Mouse (Mus musculus): ENCODE measurements at regions not wholly inside any gene's neighbourhood (a gene's known extent, or its start where the extent isn't known, plus 50 kb on each side); places are given as distances from the start of the nearest gene placed in this dataset.
"Not testable (repeated sequence)": the region's sequence is repeated elsewhere in the genome, so short reads cannot be mapped to it uniquely, and the experiment has no call there.

DNA sequence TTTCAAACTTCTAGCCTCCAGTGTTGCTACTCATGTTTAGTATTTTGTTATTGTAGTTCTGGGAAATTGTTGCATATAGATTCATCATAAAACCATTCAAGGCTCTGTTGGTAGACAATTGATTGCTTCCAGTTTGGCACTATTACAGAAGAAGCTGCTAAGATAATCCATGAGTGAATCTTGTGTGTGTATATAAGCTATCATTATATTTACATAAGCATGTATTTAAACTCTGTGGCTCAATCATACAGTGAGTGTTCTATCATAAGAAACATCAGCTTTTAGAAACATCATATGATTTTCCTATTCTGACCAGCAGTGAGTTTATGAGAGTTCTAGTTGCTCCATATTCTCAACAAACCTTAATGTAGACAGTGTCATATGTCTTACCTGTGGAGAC, 397.7 kb upstream of the Tbl1xr1 start:
- H3K36me3 ChIP-seq, result no peaks in the 10 kb centered on the region
- H3K27me3 ChIP-seq, result no peaks in the 10 kb centered on the region
- H3K9ac ChIP-seq, result no peak overlapping the region
- no peak overlapping the region for H3K4me2 ChIP-seq (replicated peaks)
- H3K27ac ChIP-seq, result no peak overlapping the region
- no peak overlapping the region for H3K4me3 ChIP-seq
- H3K9me3 ChIP-seq, result no peaks in the 10 kb centered on the region
- ATAC-seq (ENCODE audit: insufficient number of reproducible peaks, insufficient read depth, low FRiP score, low TSS enrichment), result no peak
- no peaks in the 10 kb centered on the region for H3K4me1 ChIP-seq

DNA sequence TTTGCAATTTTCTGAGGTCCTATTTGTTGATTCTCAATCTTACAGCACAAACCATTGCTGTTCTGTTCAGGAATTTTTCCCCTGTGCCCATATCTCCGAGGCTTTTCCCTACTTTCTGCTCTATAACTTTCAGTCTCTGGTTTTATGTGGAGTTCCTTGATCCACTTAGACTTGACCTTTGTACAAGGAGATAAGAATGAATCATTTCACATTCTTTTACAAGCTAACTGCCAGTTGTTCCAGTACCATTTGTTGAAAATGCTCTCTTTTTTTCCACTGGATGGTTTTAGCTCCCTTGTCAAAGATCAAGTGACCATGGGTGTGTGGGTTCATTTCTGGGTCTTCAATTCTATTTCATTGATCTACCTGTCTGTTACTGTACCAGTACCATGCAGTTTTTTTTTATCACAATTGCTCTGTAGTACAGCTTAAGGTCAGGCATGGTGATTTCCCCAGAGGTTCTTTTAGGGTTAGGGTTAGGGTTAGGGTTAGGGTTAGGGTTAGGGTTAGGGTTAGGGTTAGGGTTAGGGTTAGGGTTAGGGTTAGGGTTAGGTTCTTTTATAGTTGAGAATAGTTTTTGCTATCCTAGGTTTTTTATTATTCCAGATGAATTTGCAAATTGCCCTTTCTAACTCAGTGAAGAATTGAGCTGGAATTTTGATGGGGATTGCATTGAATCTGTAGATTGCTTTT, 378.3 kb upstream of the Tbl1xr1 start:
- WGBS, result 72% methylated on average over 1 of the region's 1 CpGs

DNA sequence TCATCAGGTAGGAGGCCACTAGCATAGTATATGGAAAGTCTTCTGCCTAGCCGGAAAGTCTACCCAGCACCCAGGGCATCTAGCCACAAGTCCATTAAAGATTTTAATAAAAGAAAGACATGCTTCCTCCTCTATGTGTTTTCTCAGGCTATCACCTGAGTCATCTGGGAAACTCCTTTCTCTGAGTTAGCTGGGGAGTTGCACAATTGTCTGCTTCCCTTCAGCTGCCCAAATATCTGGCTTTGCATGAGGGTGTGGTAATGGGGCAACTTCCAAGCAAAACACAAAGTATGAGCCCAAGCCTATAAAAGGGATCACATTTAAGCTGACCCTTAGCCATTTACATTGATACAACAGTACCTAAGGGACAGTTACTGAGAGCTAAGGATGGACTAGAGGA, 376.9 kb upstream of the Tbl1xr1 start:
- no peak for ATAC-seq (ENCODE audit: insufficient number of reproducible peaks, insufficient read depth, low FRiP score, low TSS enrichment)
- Histone ChIP-seq H3K9me3 (no peaks in the 10 kb centered on the region), H3K27me3 (no peaks in the 10 kb centered on the region), H3K9ac (no peak overlapping the region), H3K4me2 (replicated peaks) (no peak overlapping the region), H3K4me1 (no peaks in the 10 kb centered on the region), H3K36me3 (no peaks in the 10 kb centered on the region), H3K27ac (no peak overlapping the region), H3K4me3 (no peak overlapping the region)
- 89% methylated on average over 1 of the region's 1 CpGs for WGBS

More for the DNA sequence above, 378.3 kb upstream of the Tbl1xr1 start:
- H3K36me3 ChIP-seq; H3K27me3 ChIP-seq; ATAC-seq (ENCODE audit: insufficient number of reproducible peaks, insufficient read depth, low FRiP score, low TSS enrichment); H3K4me2 ChIP-seq (replicated peaks); H3K4me3 ChIP-seq; H3K9me3 ChIP-seq; H3K27ac ChIP-seq; H3K4me1 ChIP-seq; H3K9ac ChIP-seq: not testable (repeated sequence)

DNA sequence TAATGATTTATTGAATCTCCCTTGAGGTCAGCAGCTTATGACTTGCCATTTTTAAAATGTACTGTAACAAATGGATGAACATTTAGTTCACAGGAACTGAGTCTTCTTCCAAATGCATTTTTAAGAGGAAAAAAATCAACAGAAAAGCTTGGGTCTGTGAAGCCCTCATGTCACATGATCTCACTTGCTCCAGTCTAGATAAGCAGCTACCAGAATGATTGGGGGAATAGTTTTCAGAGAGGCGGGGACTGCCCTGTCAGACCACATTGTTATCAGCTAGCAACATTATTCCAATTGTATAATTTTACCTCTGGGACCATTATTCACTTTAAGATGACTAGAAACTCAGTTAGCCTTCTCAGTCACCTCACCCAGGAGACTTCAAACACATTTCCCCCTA, 376.1 kb upstream of the Tbl1xr1 start:
- Histone ChIP-seq H3K27me3 (no peaks in the 10 kb centered on the region), H3K4me2 (replicated peaks) (no peak overlapping the region), H3K9me3 (no peaks in the 10 kb centered on the region), H3K27ac (no peak overlapping the region), H3K9ac (no peak overlapping the region), H3K4me3 (no peak overlapping the region), H3K4me1 (no peaks in the 10 kb centered on the region), H3K36me3 (no peaks in the 10 kb centered on the region)
- WGBS, result 72% methylated on average over 1 of the region's 1 CpGs
- no peak for ATAC-seq (ENCODE audit: insufficient number of reproducible peaks, insufficient read depth, low FRiP score, low TSS enrichment)

DNA sequence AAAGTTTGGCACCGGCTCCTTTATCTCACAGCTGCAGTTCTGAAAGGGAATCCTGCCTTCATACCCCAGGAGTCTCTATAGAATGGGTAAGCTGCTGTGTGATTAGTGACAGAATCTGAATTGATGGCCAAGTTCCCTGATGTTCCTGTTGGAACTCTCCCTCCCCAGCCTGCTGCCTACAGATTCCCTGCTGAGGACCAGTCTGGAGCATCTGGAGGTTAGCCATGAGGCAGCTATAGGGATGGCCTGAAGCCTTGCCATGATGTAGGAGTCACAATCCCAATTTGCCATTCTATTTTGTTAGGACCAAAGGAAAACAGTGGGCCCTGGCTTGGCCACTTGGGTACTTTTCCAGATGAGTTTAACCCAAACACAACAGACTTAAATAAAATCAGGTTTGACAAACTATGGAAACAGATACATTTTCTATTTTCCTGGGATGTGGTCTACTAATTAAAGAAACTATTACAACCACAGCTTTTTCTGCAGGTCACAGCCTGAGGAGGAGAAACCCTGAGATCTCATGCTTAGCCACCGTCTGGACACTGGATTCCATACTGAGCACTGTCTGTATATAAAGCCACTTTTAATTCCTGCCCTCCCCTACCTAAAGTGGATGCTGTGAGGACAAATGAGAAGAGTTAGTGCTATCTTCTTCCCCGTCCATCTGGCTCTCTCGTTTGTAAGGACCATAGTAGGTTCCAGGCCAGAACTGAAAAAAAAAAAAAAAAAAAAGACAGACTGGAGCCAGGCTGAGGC, 349.5 kb upstream of the Tbl1xr1 start:
- no peaks in the 10 kb centered on the region for H3K36me3 ChIP-seq
- H3K27me3 ChIP-seq, result no peaks in the 10 kb centered on the region
- 70% methylated on average over 4 of the region's 4 CpGs for WGBS
- no peak for ATAC-seq (ENCODE audit: insufficient number of reproducible peaks, insufficient read depth, low FRiP score, low TSS enrichment)
- no peaks in the 10 kb centered on the region for H3K9me3 ChIP-seq
- H3K4me3 ChIP-seq, result no peak overlapping the region
- no peak overlapping the region for H3K4me2 ChIP-seq (replicated peaks)
- H3K4me1 ChIP-seq, result no peaks in the 10 kb centered on the region
- H3K27ac ChIP-seq, result no peak overlapping the region
- H3K9ac ChIP-seq, result no peak overlapping the region

DNA sequence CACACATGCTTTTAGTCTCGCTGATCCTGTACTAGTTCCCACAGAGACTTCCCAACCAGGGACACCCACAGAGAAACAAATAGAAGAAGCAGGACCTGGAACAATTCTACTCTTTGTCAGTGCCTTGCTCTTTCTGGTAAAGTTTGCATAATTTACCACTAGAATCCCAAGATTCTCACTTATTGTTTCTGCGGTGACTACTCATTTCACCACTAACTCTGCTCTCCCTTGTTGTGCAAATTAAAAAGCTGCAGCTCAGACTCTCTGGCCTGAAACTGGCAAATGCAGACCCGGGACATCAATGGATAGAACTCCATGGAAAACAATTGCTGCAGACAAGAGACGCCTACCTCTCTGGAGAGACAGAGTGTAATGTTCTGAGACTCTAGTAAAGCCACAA, 348.4 kb upstream of the Tbl1xr1 start:
- Histone ChIP-seq H3K27ac (no peak overlapping the region), H3K9ac (no peak overlapping the region), H3K4me3 (no peak overlapping the region), H3K4me2 (replicated peaks) (no peak overlapping the region), H3K36me3 (no peaks in the 10 kb centered on the region), H3K9me3 (no peaks in the 10 kb centered on the region), H3K4me1 (no peaks in the 10 kb centered on the region), H3K27me3 (no peaks in the 10 kb centered on the region)
- no peak for ATAC-seq (ENCODE audit: insufficient number of reproducible peaks, insufficient read depth, low FRiP score, low TSS enrichment)
- WGBS, result 54% methylated on average over 4 of the region's 4 CpGs

DNA sequence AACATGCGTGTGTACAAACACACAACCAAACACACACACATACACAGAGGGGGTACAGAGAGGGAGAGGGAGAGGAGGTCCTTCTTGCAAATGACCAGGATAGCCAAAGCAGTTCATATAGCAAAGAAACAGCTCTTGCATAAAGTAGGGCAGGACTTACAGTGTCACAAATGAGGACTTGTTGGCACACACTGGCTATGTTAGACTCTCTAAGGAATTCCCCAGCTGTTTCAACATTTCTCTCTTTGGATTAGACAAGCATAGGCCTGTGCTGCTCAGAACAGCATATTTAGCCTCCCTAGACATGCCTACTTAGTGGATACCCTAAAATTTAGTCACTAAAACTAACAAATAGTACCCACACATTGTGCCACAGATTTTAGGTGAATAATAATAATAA, 347.1 kb upstream of the Tbl1xr1 start:
- Histone ChIP-seq H3K9me3 (no peaks in the 10 kb centered on the region), H3K36me3 (no peaks in the 10 kb centered on the region), H3K4me1 (no peaks in the 10 kb centered on the region), H3K4me3 (no peak overlapping the region), H3K9ac (no peak overlapping the region), H3K27ac (no peak overlapping the region), H3K27me3 (no peaks in the 10 kb centered on the region), H3K4me2 (replicated peaks) (no peak overlapping the region)
- ATAC-seq (ENCODE audit: insufficient number of reproducible peaks, insufficient read depth, low FRiP score, low TSS enrichment), result no peak
- WGBS, result 96% methylated on average over 1 of the region's 1 CpGs

DNA sequence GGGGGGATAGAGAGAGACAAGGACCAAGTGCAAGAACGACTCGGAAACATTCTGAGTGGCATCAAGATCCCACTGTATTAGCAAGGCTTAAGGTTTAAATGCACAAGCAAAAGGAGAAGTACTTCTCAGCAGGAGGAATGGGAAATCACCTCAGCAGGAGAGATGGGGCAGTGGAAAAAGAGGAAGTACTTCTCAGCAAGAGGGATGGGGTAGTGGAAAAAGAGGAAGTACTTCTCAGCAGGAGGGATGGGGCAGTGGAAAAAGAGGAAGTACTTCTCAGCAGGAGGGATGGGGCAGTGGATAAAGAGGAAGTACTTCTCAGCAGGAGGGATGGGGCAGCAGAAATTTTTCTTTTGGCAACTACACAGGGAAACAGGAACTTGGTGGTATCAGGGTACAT, 340.8 kb upstream of the Tbl1xr1 start:
- H3K36me3 ChIP-seq; H3K27ac ChIP-seq; ATAC-seq (ENCODE audit: insufficient number of reproducible peaks, insufficient read depth, low FRiP score, low TSS enrichment); H3K27me3 ChIP-seq; H3K9ac ChIP-seq; H3K4me2 ChIP-seq (replicated peaks); H3K4me3 ChIP-seq; H3K9me3 ChIP-seq; H3K4me1 ChIP-seq: not testable (repeated sequence)
- 81% methylated on average over 2 of the region's 2 CpGs for WGBS

DNA sequence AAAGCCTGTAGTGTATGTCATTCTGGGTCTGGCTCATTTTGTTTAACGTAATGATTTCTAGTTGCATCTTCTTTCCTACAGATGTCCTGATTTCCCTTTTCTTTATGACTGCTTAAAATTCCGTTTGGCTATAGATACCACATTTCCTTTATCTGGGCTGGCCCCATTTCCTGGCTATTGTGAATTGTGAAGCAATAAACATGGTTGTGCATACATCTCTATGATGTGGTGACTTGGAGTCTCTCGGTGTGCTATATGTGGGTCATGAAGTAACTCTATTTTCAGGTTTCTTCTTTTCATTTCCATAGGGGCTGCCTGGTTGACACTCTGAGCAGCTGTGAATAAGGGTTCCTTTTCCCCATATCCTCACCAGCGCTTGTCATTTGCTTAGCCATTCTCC, 336.7 kb upstream of the Tbl1xr1 start:
- Histone ChIP-seq H3K9me3 (0 out of 2 replicates have a peak, but pooled peaks cover 3% of the 10 kb centered on the region), H3K9ac (no peak overlapping the region), H3K4me3 (no peak overlapping the region), H3K27ac (no peak overlapping the region), H3K4me1 (no peaks in the 10 kb centered on the region), H3K27me3 (no peaks in the 10 kb centered on the region), H3K36me3 (no peaks in the 10 kb centered on the region), H3K4me2 (replicated peaks) (no peak overlapping the region)
- ATAC-seq (ENCODE audit: insufficient number of reproducible peaks, insufficient read depth, low FRiP score, low TSS enrichment), result no peak
- 79% methylated on average over 4 of the region's 4 CpGs for WGBS

DNA sequence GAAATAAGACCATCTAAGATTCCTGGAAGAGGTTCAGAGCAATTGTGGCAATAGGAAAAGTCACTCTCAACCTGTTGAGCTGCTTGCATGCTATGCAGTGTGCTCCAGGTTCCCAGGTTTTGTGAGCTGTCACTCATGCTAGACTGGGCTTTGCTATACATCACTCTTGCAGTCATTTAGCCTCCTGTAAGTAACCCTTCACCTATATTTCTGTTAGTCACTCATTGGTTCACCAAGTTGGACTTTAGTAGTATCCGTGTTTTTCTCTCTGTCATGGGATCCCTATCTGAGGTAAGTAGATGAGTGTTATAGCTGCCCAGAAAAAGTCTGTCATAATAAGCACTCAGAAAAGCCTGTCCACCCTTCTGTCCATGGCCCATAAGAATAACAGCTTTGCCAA, 332.3 kb upstream of the Tbl1xr1 start:
- no peak for ATAC-seq (ENCODE audit: insufficient number of reproducible peaks, insufficient read depth, low FRiP score, low TSS enrichment)
- Histone ChIP-seq H3K27me3 (no peaks in the 10 kb centered on the region), H3K4me2 (replicated peaks) (no peak overlapping the region), H3K4me3 (no peak overlapping the region), H3K27ac (no peak overlapping the region), H3K9me3 (no peaks in the 10 kb centered on the region), H3K9ac (no peak overlapping the region), H3K36me3 (no peaks in the 10 kb centered on the region), H3K4me1 (no peaks in the 10 kb centered on the region)
- WGBS, result 89% methylated on average over 1 of the region's 1 CpGs

DNA sequence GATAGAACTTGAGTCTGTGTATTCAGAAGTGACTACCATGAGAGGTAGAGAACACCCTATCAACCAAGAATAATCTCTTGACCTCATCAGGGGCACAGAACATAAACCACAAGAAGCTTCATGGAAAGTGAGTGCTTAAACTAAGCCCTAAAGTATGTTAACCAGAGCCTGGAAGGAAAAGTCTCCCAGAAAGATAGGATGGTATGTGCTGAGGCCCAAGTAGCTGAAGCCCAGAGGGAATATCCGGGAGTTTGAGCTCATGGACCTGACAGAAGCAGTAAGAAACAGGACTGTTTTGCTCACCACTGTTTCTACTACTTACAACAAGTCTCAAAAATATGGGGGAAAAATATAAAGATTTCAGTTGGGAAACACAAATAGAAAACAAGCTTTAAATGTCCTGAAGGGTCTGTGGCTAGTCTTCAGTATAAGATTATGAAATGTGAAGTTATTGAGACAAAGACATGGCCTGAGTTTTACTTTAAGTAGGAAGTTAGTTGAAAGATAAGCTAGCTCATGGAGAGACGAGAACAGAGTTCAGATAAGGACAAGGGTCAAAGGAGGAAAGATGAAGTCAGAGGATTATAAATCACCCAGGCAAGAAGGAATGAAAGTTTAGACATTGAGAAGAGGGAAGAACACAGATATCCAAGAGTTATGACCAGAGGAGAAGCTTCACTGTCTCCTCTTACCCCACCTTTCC, 315.8 kb upstream of the Tbl1xr1 start:
- Histone ChIP-seq H3K27me3 (no peaks in the 10 kb centered on the region), H3K9me3 (no peaks in the 10 kb centered on the region), H3K4me3 (no peak overlapping the region), H3K9ac (no peak overlapping the region), H3K36me3 (no peaks in the 10 kb centered on the region), H3K4me2 (replicated peaks) (no peak overlapping the region), H3K27ac (no peak overlapping the region), H3K4me1 (no peaks in the 10 kb centered on the region)
- WGBS, result 78% methylated on average over 2 of the region's 2 CpGs
- no peak for ATAC-seq (ENCODE audit: insufficient number of reproducible peaks, insufficient read depth, low FRiP score, low TSS enrichment)

DNA sequence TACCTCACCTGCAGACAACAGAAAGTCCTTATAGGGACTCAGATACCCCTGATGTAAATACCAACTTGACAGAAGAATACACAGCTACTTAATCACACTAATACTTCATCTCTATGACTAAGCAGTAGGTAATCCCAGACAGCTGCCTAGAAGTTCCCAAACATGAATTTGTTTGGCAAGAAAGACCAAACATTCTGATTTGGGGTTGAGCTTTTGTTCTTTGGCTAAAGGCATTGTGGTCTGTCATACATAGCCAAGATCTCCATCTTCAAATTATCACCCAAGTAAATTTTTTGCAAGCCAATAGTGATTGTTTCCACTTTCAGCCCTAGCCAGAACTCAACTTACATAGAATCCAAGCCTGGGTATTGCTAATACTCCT, 315.2 kb upstream of the Tbl1xr1 start:
- no peaks in the 10 kb centered on the region for H3K9me3 ChIP-seq
- H3K27me3 ChIP-seq, result no peaks in the 10 kb centered on the region
- no peak for ATAC-seq (ENCODE audit: insufficient number of reproducible peaks, insufficient read depth, low FRiP score, low TSS enrichment)
- H3K36me3 ChIP-seq, result no peaks in the 10 kb centered on the region
- H3K4me2 ChIP-seq (replicated peaks), result no peak overlapping the region
- no peak overlapping the region for H3K27ac ChIP-seq
- no peak overlapping the region for H3K9ac ChIP-seq
- no peaks in the 10 kb centered on the region for H3K4me1 ChIP-seq
- no peak overlapping the region for H3K4me3 ChIP-seq
